Mouse (Mus musculus) embryonic facial prominence, embryonic 13.5 days (tissue): ENCODE measurements around the gene Dedd2. TPM values are rescaled to one million over a fixed set of nuclear protein-coding genes. Genes with fewer than 3 reads are reported as not detected.
"Not testable (repeated sequence)": the region's sequence is repeated elsewhere in the genome, so short reads cannot be mapped to it uniquely, and the experiment has no call there.

Experiments
- ATAC-seq: fragments of 200-750 bp; cut with Nextera tagmentation; 2 replicates; pipeline ENCODE4 v1.8.0; 2017; ENCODE audit warnings: low read depth; ENCODE audit not compliant: insufficient number of reproducible peaks, insufficient read depth, low FRiP score, low TSS enrichment
- H3K27ac ChIP-seq: fragments of 300-500 bp; sonication (generic); 2 replicates; pipeline ENCODE4 v1.5.1; 2015; ENCODE audit warnings: moderate library complexity, mild to moderate bottlenecking, inconsistent platforms
- H3K27me3 ChIP-seq: fragments of 300-500 bp; sonication (generic); 2 replicates; pipeline ENCODE4 v1.6.1; 2015; ENCODE audit warnings: mild to moderate bottlenecking, inconsistent platforms
- H3K36me3 ChIP-seq: fragments of 300-500 bp; sonication (generic); 2 replicates; pipeline ENCODE4 v1.6.1; 2015; ENCODE audit warnings: mild to moderate bottlenecking, inconsistent platforms
- H3K4me1 ChIP-seq: fragments of 300-500 bp; sonication (generic); 2 replicates; pipeline ENCODE4 v1.6.1; 2015; ENCODE audit warnings: inconsistent platforms
- H3K4me2 ChIP-seq: fragments of 300-500 bp; sonication (generic); 2 replicates; pipeline ENCODE4 v1.6.1; 2015; ENCODE audit warnings: moderate library complexity, mild to moderate bottlenecking, inconsistent platforms
- H3K4me3 ChIP-seq: fragments of 300-500 bp; sonication (generic); 2 replicates; pipeline ENCODE4 v1.5.1; 2015; ENCODE audit warnings: mild to moderate bottlenecking, inconsistent platforms
- H3K9ac ChIP-seq: fragments of 300-500 bp; sonication (generic); 2 replicates; pipeline ENCODE4 v1.6.1; 2015; ENCODE audit warnings: mild to moderate bottlenecking, inconsistent platforms
- H3K9me3 ChIP-seq: fragments of 300-500 bp; sonication (generic); 2 replicates; pipeline ENCODE4 v1.6.1; 2016; ENCODE audit warnings: inconsistent platforms
- WGBS: fragments of 180-500 bp; shearing (Covaris S2); methylation state at CpG from one replicate; pipeline ENCODE4 v1.1.7; 2015; ENCODE audit warnings: mixed read lengths; 5-methylcytosine and 5-hydroxymethylcytosine counted together
- polyA plus RNA-seq: library from polyadenylated mRNA; unstranded; fragments of >200 nt; fragmentation: Nextera tagmentation; extraction: Ambion mirVana; gene quantifications from 2 replicates; pipeline ENCODE4 v1.2.1, GENCODE M21; 2015

Gene Dedd2
- polyA plus RNA-seq: 8.7 and 9.9 TPM in 2 replicates

DNA sequence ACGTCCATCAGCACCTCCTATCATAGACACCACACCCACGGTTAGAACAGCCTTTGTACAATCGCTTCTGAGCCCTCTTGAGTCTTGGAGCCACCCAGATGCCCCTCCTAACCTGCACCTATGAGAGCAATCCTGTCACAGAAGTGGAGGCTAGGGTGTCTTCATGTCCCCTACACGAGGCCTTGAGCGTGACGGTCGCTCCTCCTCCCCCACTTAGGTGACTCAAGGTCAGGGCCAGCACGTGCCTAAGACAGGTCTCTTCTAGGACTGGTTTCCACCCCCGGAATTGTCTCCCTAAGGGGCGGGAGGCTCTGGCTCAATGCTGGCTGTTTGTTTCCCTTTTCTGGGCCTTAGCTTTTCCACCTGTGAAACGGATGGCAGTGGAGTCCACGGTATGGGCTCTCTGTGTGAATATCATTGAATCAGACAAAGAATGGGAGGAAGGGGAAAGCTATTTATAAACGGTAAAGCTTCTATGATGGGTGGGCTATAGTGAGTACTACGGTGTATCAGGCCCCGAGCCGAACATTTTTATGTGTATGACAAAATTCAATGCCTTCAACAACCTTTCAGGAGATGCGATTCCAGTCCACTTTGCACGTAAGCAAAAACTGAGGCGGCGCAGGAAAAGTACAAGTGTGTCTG lies at the start of gene Dedd2:
Dedd2 (minus strand) TSS at position 159 of the 645 bp plus-strand sequence.
- peaks cover 30% of the 10 kb centered on the region for H3K4me1 ChIP-seq
- peaks cover 23% of the 10 kb centered on the region for H3K36me3 ChIP-seq
- H3K9ac ChIP-seq: peak within 1 kb of the TSS; percentile 85
- 8% methylated on average over 20 of the region's 20 CpGs for WGBS
- H3K27ac ChIP-seq: peak within 1 kb of the TSS; percentile 94
- no peaks in the 10 kb centered on the region for H3K27me3 ChIP-seq
- ATAC-seq: no peak
- H3K4me3 ChIP-seq: peak within 1 kb of the TSS; percentile 72
- H3K9me3 ChIP-seq: no peaks in the 10 kb centered on the region
- peak within 1 kb of the TSS; percentile 97 for H3K4me2 ChIP-seq

DNA sequence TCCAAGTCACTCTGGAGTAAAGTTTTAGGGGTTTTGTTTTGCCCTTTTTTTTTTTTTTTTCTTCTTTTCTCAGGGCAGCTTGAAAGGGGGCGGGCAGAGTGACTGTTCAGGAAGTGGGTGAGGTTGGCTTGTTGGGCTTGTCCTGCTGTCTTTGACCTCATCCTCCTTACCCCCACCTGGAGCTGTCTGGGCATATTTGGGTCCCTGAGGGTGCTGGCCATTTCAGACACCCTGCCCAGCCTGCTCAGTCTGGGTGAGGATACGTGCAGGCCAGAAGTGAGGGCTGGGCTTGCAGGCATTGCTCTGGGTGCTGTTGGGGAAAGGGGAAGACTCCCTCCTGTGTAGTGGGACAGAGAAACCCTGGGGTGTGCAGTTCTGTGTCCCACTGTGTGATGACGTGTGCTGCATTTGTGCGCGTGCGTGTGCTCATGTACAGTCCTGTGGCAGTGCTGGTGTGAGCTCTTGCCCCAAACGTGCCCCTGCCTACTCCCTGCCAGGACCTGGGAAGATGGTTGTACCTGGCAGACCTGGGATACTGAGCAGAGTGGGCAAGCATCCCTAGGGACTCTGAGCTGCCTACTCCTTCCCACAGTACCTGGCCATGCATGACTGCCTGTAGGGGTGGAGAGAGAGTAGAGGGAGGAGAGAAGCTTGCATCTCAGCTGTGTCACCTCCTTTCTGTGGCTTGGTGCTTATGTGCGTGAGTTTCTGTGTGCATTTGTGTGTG lies 49.3 kb upstream of the Dedd2 start:
- H3K9ac ChIP-seq: peak overlapping the region; percentile 82; the same call in 1 of the 2 replicates
- H3K4me2 ChIP-seq: peak overlapping the region; percentile 82
- H3K36me3 ChIP-seq: peaks cover 38% of the 10 kb centered on the region
- peak overlapping the region; percentile 75 for H3K27ac ChIP-seq
- peak overlapping the region; percentile 77 for H3K4me3 ChIP-seq
- H3K27me3 ChIP-seq: no peaks in the 10 kb centered on the region
- ATAC-seq: no peak
- peaks cover 39% of the 10 kb centered on the region for H3K4me1 ChIP-seq
- H3K9me3 ChIP-seq: no peaks in the 10 kb centered on the region
- WGBS: 83% methylated on average over 8 of the region's 8 CpGs

DNA sequence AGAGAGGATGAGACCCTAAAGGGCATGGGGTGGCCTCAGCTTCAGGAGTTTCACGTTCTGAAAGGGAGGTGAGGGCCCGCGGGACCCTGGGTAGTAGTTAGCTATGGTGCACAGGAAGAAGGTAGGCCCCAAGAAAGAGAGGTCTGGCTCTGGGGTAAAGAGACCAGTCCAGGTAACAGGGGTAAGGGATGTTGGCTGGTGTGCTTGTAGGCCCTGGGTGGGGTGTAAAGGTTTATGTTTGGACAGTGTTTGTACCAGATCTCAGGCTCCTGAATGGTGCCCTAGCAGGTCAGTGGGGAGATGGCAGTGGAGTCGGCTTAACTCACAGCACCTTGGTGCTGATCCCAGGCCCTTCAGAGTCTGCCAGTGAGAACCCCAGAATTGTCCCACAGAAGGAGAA lies 48.6 kb upstream of the Dedd2 start:
- H3K36me3 ChIP-seq: peaks cover 35% of the 10 kb centered on the region
- ATAC-seq: no peak
- peak overlapping the region; percentile 77 for H3K4me3 ChIP-seq
- no peaks in the 10 kb centered on the region for H3K9me3 ChIP-seq
- H3K27me3 ChIP-seq: no peaks in the 10 kb centered on the region
- peak overlapping the region; percentile 75 for H3K27ac ChIP-seq
- H3K9ac ChIP-seq: peak overlapping the region; percentile 82
- peaks cover 32% of the 10 kb centered on the region for H3K4me1 ChIP-seq
- peak overlapping the region; percentile 82 for H3K4me2 ChIP-seq
- WGBS: 45% methylated on average over 4 of the region's 4 CpGs

DNA sequence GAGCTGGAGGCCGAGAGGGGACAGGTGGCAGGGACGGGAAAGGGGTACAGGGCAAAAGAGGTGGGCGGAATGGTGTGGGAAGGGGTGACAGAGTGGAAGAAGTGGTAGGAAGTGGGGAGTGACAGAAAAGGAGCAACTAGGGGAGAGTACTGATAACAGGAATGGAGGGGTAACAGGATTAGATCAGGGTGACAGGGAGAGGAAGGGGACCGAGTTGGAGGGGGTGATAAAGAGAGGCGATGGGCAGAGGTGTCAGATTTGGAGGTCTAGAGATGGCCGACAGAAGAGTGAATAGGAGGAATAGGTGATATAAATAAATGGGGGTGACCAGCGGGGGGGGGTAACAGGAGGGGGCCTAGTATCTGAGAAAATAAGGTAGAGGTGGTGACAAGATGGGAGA lies 48.2 kb upstream of the Dedd2 start:
- H3K9me3 ChIP-seq: no peaks in the 10 kb centered on the region
- H3K4me1 ChIP-seq: peaks cover 28% of the 10 kb centered on the region
- H3K27ac ChIP-seq: peak overlapping the region; percentile 75
- H3K9ac ChIP-seq: peak overlapping the region; percentile 82
- peak overlapping the region; percentile 82 for H3K4me2 ChIP-seq
- WGBS: 3% methylated on average over 7 of the region's 7 CpGs
- ATAC-seq: no peak
- no peaks in the 10 kb centered on the region for H3K27me3 ChIP-seq
- peak overlapping the region; percentile 77 for H3K4me3 ChIP-seq
- H3K36me3 ChIP-seq: peaks cover 30% of the 10 kb centered on the region

DNA sequence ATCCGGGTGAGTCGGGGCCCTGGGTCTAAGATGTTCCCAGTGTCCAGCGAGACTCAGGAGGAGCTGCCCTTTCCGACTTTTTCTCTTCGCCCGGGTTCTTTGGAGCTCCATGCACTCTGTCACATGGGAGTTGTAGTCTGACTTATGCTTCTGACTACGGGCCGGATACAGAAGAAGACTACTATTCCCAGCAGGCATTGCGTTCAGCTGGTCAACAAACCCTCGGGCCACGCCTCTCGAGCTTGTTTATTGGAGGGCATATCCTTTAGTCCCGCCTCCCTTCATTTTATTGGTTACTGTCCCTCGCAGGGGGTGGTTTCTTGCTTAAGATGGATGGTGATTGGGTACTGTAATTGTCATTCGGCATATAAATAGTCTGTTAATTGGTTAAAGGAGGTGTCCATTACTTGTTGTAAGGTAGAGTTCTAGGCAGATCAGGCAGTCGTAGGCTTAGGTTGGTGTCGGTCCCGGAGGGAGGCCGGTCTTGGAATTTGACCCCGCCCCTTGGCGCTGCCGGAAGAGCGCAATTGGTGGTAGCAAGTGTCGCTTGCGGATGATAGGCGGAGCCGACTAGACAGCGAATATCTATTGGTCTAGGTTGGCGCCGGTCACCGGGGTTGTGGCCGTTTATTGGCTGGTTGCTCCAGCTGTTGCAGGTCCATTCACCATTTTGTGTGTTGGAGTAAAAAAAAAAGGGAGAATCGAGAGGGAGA lies 47.5 kb upstream of the Dedd2 start:
- Histone ChIP-seq H3K4me1 (peaks cover 23% of the 10 kb centered on the region), H3K4me3 (peak overlapping the region; percentile 77), H3K9ac (peak overlapping the region; percentile 82), H3K9me3 (no peaks in the 10 kb centered on the region), H3K27ac (peak overlapping the region; percentile 94), H3K36me3 (peaks cover 23% of the 10 kb centered on the region), H3K27me3 (no peaks in the 10 kb centered on the region), H3K4me2 (peak overlapping the region; percentile 82)
- WGBS: under 1% methylated on average over 33 of the region's 33 CpGs
- peak; percentile 94 for ATAC-seq

DNA sequence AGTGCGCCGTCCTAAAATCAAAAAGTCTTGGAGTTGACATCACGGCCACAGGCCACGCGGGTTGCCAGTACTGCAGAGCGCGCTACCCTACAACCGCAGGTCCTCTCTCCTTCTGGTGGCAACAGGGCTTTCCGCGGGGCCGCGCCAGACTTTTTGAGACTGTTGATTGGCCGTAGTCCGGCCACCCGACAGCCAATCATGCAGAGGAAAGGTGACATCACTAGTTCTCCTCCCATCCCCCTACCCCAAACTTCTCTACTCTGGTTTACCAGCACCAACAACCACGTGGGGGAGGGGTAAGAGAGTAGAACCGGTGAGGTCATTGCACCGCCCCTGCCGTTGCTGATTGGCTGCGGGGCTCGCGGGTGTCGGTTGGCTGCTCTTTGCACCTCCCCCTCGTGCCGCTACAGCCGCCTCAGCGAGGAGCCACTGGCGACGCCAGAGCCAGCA lies 46.9 kb upstream of the Dedd2 start, which contains the start of gene Cic:
Cic (plus strand) TSS at position 404 of the 450 bp plus-strand sequence.
- peak within 1 kb of the TSS; percentile 77 for H3K4me3 ChIP-seq
- H3K4me1 ChIP-seq: peaks cover 23% of the 10 kb centered on the region
- peak within 1 kb of the TSS; percentile 94 for H3K27ac ChIP-seq
- H3K4me2 ChIP-seq: peak within 1 kb of the TSS; percentile 82
- peaks cover 18% of the 10 kb centered on the region for H3K36me3 ChIP-seq
- 0% methylated on average over 29 of the region's 29 CpGs for WGBS
- H3K27me3 ChIP-seq: no peaks in the 10 kb centered on the region
- ATAC-seq: peak; percentile 85
- no peaks in the 10 kb centered on the region for H3K9me3 ChIP-seq
- H3K9ac ChIP-seq: peak within 1 kb of the TSS; percentile 82

DNA sequence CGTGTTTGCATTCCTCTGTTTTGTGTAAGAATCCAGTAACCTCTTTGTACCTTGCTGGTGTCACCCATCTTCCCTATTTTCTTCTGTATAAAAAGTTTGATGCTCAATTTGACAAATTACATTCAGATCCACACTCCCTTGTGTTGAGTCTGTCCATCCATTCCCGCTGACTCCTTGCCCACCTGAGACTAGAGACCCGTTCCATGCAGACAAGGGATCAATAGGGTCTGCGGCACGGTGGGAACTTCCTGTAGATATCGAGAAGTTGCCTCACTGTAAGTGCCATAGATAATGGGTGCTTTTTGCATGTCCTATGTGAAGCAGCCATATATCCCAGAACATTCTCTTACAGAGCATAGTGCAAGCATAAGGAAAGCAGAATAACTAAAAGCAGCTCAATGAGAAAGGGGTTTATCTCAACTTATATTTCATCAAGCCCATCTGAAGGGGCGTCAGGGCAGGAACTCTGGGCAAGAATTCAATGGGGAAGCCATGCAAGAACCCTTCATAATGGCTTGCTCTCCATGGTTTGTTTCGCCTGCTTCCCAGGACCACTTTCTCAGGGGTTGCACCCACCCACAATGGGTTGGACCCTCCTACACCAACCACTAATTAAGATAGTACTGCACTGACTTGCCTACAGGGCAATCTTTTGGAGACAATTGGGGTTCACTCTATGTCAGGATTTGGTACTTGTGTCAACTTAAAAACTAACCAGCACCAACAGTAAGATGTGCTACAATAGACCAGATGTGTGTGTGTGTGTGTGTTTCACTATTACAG lies 46.0 kb upstream of the Dedd2 start:
- 88% methylated on average over 8 of the region's 8 CpGs for WGBS
- H3K9ac ChIP-seq: no peak overlapping the region
- ATAC-seq: no peak
- H3K4me2 ChIP-seq: peak overlapping the region; percentile 64
- no peak overlapping the region; the same call in 1 of the 2 replicates for H3K27ac ChIP-seq
- H3K4me1 ChIP-seq: peaks cover 23% of the 10 kb centered on the region
- peaks cover 8% of the 10 kb centered on the region for H3K36me3 ChIP-seq
- peak overlapping the region; percentile 77; the same call in 1 of the 2 replicates for H3K4me3 ChIP-seq
- H3K9me3 ChIP-seq: no peaks in the 10 kb centered on the region
- no peaks in the 10 kb centered on the region for H3K27me3 ChIP-seq

DNA sequence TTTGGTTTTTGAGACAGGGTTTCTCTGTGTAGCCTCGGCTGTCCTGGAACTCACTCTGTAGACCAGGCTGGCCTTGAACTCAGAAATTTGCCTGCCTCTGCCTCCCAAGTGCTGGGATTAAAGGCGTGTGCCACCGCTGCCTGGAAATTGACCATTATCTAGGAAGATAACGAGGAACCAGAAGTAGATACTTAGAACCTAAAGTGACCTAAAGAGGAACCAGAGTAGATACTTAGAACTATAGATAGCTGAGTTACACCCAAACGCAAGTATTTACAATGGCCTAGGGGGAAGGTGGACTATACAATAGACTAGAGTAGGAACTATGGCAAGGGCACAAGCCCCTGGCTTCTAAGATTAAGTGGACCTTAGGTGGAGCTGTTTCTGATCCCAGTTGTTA lies 45.3 kb upstream of the Dedd2 start:
- peaks cover 23% of the 10 kb centered on the region for H3K4me1 ChIP-seq
- H3K27ac ChIP-seq, H3K9ac ChIP-seq, H3K9me3 ChIP-seq, H3K4me2 ChIP-seq, H3K36me3 ChIP-seq, H3K4me3 ChIP-seq, ATAC-seq, H3K27me3 ChIP-seq: not testable (repeated sequence)
- 88% methylated on average over 5 of the region's 5 CpGs for WGBS

DNA sequence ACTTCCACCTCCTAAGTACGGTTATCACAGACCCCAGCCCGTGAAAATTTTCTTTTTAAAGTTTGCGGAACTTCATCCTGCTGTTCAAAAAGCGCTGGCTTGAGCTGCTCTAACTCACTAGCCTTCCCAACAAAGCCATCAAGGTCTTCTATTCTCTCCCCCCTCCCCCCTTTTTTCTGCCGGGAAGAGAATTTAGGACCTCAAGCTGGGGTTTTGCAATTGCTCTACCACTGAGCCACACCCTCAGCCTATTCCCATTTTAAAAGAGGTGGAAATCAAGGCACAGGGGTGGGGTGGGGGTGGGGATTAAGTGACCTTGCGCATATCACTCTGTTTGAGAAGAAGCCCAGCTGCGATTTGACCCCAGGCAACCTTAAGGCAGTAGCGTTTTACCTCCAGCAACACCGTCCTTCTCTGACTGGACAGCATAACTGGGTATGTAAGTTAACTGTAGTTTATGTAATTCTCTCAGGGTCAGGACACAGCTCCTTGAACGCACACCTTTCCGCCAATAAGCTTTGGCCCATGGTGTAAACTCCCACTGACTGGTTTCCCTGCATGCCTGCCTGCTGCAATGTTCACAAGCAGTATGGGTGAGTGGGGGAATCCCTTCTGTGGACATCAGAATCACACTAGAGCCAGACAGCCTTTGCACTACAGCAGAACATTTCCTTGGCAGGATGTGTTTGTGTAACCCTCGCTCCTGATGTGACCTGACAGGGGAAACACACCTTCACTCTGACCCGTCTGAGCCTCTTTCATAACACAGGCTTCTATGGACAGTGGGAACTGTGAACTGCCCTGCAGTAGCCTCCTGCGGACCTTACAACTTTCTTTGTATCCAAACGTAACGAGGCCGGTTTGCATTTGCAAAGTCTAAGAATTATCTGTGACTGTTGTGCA lies 43.8 kb upstream of the Dedd2 start:
- Histone ChIP-seq H3K27me3 (no peaks in the 10 kb centered on the region), H3K4me3 (no peak overlapping the region), H3K4me2 (no peak overlapping the region), H3K9ac (no peak overlapping the region), H3K27ac (no peak overlapping the region), H3K36me3 (no peaks in the 10 kb centered on the region), H3K9me3 (no peaks in the 10 kb centered on the region), H3K4me1 (peaks cover 11% of the 10 kb centered on the region)
- no peak for ATAC-seq
- WGBS: 30% methylated on average over 17 of the region's 17 CpGs

DNA sequence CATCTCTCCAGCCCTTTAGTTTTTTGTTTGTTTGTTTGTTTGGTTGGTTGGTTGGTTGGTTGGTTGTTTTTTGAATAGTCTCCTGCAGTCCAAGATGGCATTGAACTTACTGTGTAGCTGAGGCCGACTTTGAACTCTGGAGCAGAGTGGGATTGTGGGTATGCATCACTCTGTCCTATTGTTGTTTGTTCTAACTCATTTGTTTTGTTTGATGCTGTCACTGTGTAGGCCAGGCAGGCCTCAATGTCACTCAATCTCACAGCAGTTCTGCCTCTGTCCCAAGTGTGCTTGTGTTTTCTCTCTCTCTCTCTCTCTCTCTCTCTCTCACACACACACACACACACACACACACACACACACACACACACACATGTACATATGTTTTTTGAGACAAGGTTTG lies 41.5 kb upstream of the Dedd2 start:
- H3K4me2 ChIP-seq: no peak overlapping the region
- no peak for ATAC-seq
- H3K9ac ChIP-seq: no peak overlapping the region
- H3K4me1 ChIP-seq: peaks cover 3% of the 10 kb centered on the region
- no peak overlapping the region for H3K27ac ChIP-seq
- H3K9me3 ChIP-seq: no peaks in the 10 kb centered on the region
- no peak overlapping the region for H3K4me3 ChIP-seq
- H3K27me3 ChIP-seq: no peaks in the 10 kb centered on the region
- WGBS: 86% methylated on average over 1 of the region's 1 CpGs
- H3K36me3 ChIP-seq: no peaks in the 10 kb centered on the region
